Mouse (Mus musculus) kidney, postnatal 0 days (tissue): ENCODE measurements around the gene Adamtsl4. TPM values are rescaled to one million over a fixed set of nuclear protein-coding genes. Genes with fewer than 3 reads are reported as not detected.

Experiments
- ATAC-seq: fragments of 200-750 bp; cut with Nextera tagmentation; replicated peaks from 2 replicates; pipeline ENCODE4 v1.8.0; 2017; ENCODE audit warnings: low read depth, moderate number of reproducible peaks, moderate TSS enrichment, moderate library complexity; ENCODE audit not compliant: low FRiP score
- DNase-seq: peaks from one replicate; pipeline ENCODE4 v3.0.0-alpha.2; 2016; ENCODE audit warnings: low spot score
- H3K27ac ChIP-seq: fragments of 300-500 bp; sonication (generic); 2 replicates; pipeline ENCODE4 v1.5.1; 2014; ENCODE audit warnings: mild to moderate bottlenecking
- H3K27me3 ChIP-seq: fragments of 300-500 bp; sonication (generic); 2 replicates; pipeline ENCODE4 v1.6.1; 2014; ENCODE audit warnings: low read length, mixed read lengths; ENCODE audit not compliant: insufficient read depth
- H3K36me3 ChIP-seq: fragments of 300-500 bp; sonication (generic); 2 replicates; pipeline ENCODE4 v1.6.1; 2014; ENCODE audit warnings: low read length, mixed read lengths; ENCODE audit not compliant: insufficient read depth
- H3K4me1 ChIP-seq: fragments of 300-500 bp; sonication (generic); replicated peaks from 2 replicates; pipeline ENCODE4 v1.6.1; 2014; ENCODE audit warnings: antibody characterized with exemption, low read length, mixed read lengths; ENCODE audit not compliant: insufficient read depth
- H3K4me2 ChIP-seq: fragments of 300-500 bp; sonication (generic); 2 replicates; pipeline ENCODE4 v1.6.1; 2014; ENCODE audit warnings: mild to moderate bottlenecking, low read length, moderate library complexity, mixed read lengths
- H3K4me3 ChIP-seq: fragments of 300-500 bp; sonication (generic); replicated peaks from 2 replicates; pipeline ENCODE4 v1.5.1; 2014; ENCODE audit warnings: low read depth, low read length
- H3K9ac ChIP-seq: fragments of 300-500 bp; sonication (generic); 2 replicates; pipeline ENCODE4 v1.6.1; 2014; ENCODE audit warnings: low read depth, low read length
- H3K9me3 ChIP-seq: fragments of 300-500 bp; sonication (generic); replicated peaks from 2 replicates; pipeline ENCODE4 v1.6.1; 2016; ENCODE audit warnings: low read length, inconsistent platforms, mixed read lengths
- CTCF ChIP-seq: IDR thresholded peaks from 2 replicates; pipeline ENCODE4 v1.5.1; 2016; ENCODE audit warnings: antibody characterized with exemption, low read depth, mild to moderate bottlenecking, moderate library complexity
- WGBS: fragments of 180-500 bp; shearing (Covaris S2); extraction: QIAGEN DNeasy Blood & Tissue Kit; methylation state at CpG from one replicate; pipeline ENCODE4 v1.1.7; 2014; 5-methylcytosine and 5-hydroxymethylcytosine counted together
- polyA plus RNA-seq: library from polyadenylated mRNA; unstranded; fragments of >200 nt; fragmentation: Nextera tagmentation; extraction: Ambion mirVana; gene quantifications from 2 replicates; pipeline ENCODE4 v1.2.1, GENCODE M21; 2015

Gene Adamtsl4
- polyA plus RNA-seq, 1 experiment from 2014 or later = 3.6 TPM

DNA sequence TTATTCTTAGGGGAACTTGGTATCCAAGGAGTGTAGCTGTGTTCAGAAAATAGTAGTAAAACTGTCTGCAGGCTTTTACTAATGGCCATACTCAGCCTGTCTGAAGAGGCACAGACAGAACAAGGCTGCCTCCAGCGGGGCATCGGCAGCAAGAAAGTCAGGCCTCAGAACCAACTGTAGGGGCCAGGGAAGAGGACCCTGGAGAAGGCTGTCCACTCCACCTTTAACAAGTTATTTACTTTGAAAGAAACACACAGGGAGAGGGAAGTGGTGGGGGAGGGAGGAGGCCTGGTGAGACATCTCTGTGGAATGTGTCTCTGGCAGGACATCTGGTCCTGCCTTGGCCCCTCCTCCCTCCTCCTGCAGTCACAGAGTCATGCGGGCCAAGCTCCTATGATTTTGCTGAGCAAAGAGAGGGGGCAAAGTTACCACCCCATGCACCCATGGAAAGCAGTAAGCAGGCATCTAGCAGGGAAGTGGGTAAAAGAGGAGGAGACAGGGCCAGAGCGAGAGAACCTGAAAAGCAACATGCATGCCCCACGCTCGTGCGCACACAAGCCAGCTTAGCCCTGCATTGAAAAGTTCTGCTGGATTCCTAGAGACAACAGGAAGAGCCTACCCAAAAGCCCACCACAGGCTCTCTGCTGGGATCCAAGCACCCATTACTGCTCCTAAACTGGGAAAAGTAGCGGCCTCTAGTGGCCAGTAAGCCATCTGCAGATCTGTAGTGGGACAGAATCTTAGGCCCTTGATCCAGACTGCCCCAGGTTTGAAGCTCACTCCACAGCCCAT lies 12.2 kb downstream of the Adamtsl4 start:
- no peak overlapping the region for H3K4me3 ChIP-seq

DNA sequence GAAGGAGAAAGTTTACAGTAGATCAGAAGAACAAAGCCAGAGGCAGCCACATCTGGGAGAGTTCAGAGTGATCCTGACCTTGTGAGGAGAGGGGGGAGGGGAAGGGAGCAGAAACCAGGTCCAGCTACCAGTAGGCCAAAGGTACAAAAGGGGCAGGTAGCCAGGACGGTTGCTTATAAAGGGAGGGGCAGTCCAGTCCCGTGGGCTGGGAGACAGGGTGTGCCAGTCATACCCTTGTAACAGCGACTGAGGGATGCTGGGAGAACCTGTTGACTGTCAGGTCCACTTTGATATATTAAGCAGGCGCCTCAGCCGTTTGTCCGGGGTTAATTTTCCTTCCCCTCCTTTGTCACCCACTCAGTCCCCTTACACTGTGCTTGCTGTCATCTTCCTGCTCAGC lies 12.9 kb downstream of the Adamtsl4 start:
- H3K4me3 ChIP-seq = no peak overlapping the region
- peak overlapping the region; percentile 19; the same call in 1 of the 2 replicates for H3K9ac ChIP-seq
- 0 out of 2 replicates have a peak, but pooled peaks cover 9% of the 10 kb centered on the region for H3K36me3 ChIP-seq
- no peaks in the 10 kb centered on the region for H3K9me3 ChIP-seq
- ATAC-seq (peak; percentile 16; the same call in 1 of the 2 replicates), DNase-seq (peak; percentile 60)
- H3K27ac ChIP-seq = peak overlapping the region; percentile 97
- 3% methylated on average over 6 of the region's 6 CpGs for WGBS
- no peak for TF ChIP-seq CTCF
- peak overlapping the region; percentile 37; the same call in 1 of the 2 replicates for H3K4me2 ChIP-seq
- H3K4me1 ChIP-seq = peaks cover 45% of the 10 kb centered on the region
- no peaks in the 10 kb centered on the region for H3K27me3 ChIP-seq

More for the DNA sequence above, 12.2 kb downstream of the Adamtsl4 start:
- H3K4me1 ChIP-seq = peaks cover 45% of the 10 kb centered on the region
- peak overlapping the region; percentile 19; the same call in 1 of the 2 replicates for H3K9ac ChIP-seq
- no peaks in the 10 kb centered on the region for H3K9me3 ChIP-seq
- no peaks in the 10 kb centered on the region for H3K27me3 ChIP-seq
- 13% methylated on average over 8 of the region's 8 CpGs for WGBS
- peak overlapping the region; percentile 37; the same call in 1 of the 2 replicates for H3K4me2 ChIP-seq
- ATAC-seq = peak; percentile 54
- H3K36me3 ChIP-seq = 0 out of 2 replicates have a peak, but pooled peaks cover 9% of the 10 kb centered on the region
- H3K27ac ChIP-seq = peak overlapping the region; percentile 97
- DNase-seq = peak; percentile 95
- peak; percentile 89 for TF ChIP-seq CTCF

DNA sequence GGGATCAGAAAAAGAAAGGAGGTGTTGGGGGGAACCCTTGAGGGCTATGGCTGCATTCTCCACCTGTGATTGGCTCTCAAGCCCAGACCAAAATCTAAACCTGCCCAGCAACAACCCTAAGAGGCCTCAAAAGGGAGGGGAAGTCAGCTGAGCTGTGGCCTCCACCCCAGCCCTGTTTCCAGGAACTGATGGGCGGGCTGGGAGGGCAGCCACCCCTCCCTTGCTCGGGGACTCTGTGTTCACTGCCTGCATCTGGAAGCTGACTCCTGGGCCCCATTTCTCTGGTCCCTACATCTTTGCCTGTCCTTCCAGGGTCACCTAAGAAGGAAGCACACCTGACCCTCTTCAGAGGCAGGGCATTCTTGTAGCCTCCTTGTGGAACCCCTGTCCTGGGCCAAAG lies 13.5 kb downstream of the Adamtsl4 start:
- H3K9ac ChIP-seq = peak overlapping the region; percentile 51; the same call in 1 of the 2 replicates
- no peak for TF ChIP-seq CTCF
- no peak overlapping the region for H3K4me3 ChIP-seq
- peak; percentile 65 for ATAC-seq
- H3K4me2 ChIP-seq = peak overlapping the region; percentile 45
- DNase-seq = peak; percentile 91
- peaks cover 13% of the 10 kb centered on the region; the same call in 1 of the 2 replicates for H3K36me3 ChIP-seq
- H3K27me3 ChIP-seq = no peaks in the 10 kb centered on the region
- WGBS = 0% methylated on average over 2 of the region's 2 CpGs
- peak overlapping the region; percentile 97 for H3K27ac ChIP-seq
- no peaks in the 10 kb centered on the region for H3K9me3 ChIP-seq
- peaks cover 45% of the 10 kb centered on the region for H3K4me1 ChIP-seq

DNA sequence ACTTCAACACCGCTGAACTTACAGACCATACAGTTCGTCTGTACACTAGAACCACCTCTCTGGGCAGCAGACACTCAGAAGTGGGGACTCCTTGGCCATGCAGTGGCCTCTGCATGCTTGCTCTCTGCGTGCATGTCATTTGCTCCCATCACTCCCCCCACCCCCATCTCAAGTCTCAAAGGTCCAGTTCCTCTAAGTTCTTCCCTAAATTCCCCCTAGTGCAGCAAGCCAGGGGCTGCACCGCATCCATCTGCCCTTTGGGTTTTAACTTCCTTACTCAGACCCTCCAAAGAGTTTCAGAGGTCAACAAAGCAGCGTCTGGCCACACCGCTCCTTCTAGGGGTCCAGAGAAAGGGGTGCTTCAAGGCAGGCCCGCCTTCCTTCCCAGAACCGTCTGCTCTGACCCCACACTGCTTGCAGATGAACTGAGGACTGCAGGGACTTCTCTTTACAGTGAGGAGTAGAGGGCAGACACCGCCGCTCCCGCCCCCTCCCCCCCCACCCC lies 14.0 kb downstream of the Adamtsl4 start:
- H3K4me2 ChIP-seq = peak overlapping the region; percentile 45
- no peak overlapping the region for H3K4me3 ChIP-seq

DNA sequence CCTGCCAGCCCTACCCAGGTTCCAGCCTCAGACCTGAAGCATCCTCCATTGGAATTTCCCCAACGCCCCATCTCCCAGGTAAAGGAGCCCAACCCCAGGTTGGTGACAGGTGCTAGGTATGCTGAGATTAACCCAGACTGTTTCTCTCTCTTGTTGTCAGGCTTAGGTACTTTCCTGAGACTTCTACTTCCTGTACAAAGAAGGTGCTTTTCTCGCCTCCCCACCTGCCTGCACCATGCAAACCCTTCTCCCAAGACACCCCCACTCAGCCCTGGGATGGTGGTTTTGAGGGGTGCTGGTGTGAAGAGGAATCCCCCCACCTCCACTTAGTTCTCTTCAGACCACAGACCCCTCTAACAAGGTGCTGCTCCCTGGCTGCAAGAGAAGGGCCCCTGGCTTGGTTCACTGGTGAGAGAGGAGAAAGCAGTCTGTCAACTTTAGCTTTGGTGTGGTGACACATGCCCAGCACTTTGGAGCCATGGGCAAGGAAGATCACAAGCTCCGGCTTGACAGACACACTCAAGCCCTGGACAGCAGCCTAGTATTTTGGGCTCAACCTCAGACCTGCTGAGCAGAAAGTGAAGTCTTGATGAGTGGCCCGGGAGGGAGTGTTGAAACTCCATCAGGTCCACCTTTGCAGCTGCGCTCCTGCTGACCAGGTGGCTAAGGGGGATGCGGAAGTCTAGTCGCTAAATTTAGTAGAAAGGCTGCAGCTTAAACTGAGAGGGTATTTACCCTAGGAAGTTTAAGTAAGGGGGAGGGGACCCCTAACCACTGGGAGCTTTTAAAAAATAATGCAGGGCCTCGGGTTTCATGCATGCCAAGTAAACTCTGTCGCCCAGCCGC lies 14.6 kb downstream of the Adamtsl4 start:
- 39% methylated on average over 10 of the region's 10 CpGs for WGBS
- Histone ChIP-seq H3K36me3 (peaks cover 13% of the 10 kb centered on the region; the same call in 1 of the 2 replicates), H3K4me2 (peak overlapping the region; percentile 45), H3K9me3 (no peaks in the 10 kb centered on the region), H3K27me3 (no peaks in the 10 kb centered on the region), H3K4me1 (peaks cover 51% of the 10 kb centered on the region), H3K27ac (peak overlapping the region; percentile 97), H3K4me3 (no peak overlapping the region), H3K9ac (peak overlapping the region; percentile 51)
- ATAC-seq = no peak
- no peak for DNase-seq
- TF ChIP-seq CTCF = peak; percentile 25; the same call in 1 of the 2 replicates

More for the DNA sequence above, 14.0 kb downstream of the Adamtsl4 start:
- 16% methylated on average over 11 of the region's 11 CpGs for WGBS
- DNase-seq (no peak), ATAC-seq (no peak)
- peak overlapping the region; percentile 97 for H3K27ac ChIP-seq
- H3K36me3 ChIP-seq = peaks cover 13% of the 10 kb centered on the region; the same call in 1 of the 2 replicates
- no peak for TF ChIP-seq CTCF
- peak overlapping the region; percentile 51; the same call in 1 of the 2 replicates for H3K9ac ChIP-seq
- H3K27me3 ChIP-seq = no peaks in the 10 kb centered on the region
- peaks cover 46% of the 10 kb centered on the region for H3K4me1 ChIP-seq
- no peaks in the 10 kb centered on the region for H3K9me3 ChIP-seq
